Mouse (Mus musculus) lung, postnatal 0 days (tissue): ENCODE results near the gene Grin1. TPM values are rescaled to one million over a fixed set of nuclear protein-coding genes. Genes with fewer than 3 reads are reported as not detected.

Experiments used
- ATAC-seq: fragments of 200-750 bp; cut with Nextera tagmentation; 2 replicates; pipeline ENCODE4 v1.8.0; 2017; ENCODE audit warnings: moderate library complexity
- DNase-seq: peaks from one replicate; pipeline ENCODE4 v3.0.0-alpha.2; 2016; ENCODE audit warnings: low spot score
- H3K27ac ChIP-seq: fragments of 300-500 bp; sonication (generic); 2 replicates; pipeline ENCODE4 v1.5.1; 2014; ENCODE audit warnings: antibody characterized with exemption, mild to moderate bottlenecking, low read length, mixed read lengths
- H3K27me3 ChIP-seq: fragments of 300-500 bp; sonication (generic); replicated peaks from 2 replicates; pipeline ENCODE4 v1.6.1; 2014; ENCODE audit warnings: low read length, mixed read lengths; ENCODE audit not compliant: insufficient read depth
- H3K36me3 ChIP-seq: fragments of 300-500 bp; sonication (generic); 2 replicates; pipeline ENCODE4 v1.6.1; 2014; ENCODE audit warnings: low read length, mixed read lengths; ENCODE audit not compliant: insufficient read depth
- H3K4me1 ChIP-seq: fragments of 300-500 bp; sonication (generic); 2 replicates; pipeline ENCODE4 v1.6.1; 2014; ENCODE audit warnings: antibody characterized with exemption, low read depth, low read length, mixed read lengths; ENCODE audit not compliant: insufficient read depth
- H3K4me2 ChIP-seq: fragments of 300-500 bp; sonication (generic); replicated peaks from 2 replicates; pipeline ENCODE4 v1.6.1; 2014; ENCODE audit warnings: low read depth, mild to moderate bottlenecking, low read length, moderate library complexity, mixed read lengths
- H3K4me3 ChIP-seq: fragments of 300-500 bp; sonication (generic); 2 replicates; pipeline ENCODE4 v1.5.1; 2014; ENCODE audit warnings: low read depth, low read length
- H3K9ac ChIP-seq: fragments of 300-500 bp; sonication (generic); replicated peaks from 2 replicates; pipeline ENCODE4 v1.6.1; 2014; ENCODE audit warnings: low read depth, mild to moderate bottlenecking
- H3K9me3 ChIP-seq: fragments of 300-500 bp; sonication (generic); 2 replicates; pipeline ENCODE4 v1.6.1; 2016; ENCODE audit warnings: low read length, mixed read lengths
- CTCF ChIP-seq: IDR thresholded peaks from 2 replicates; pipeline ENCODE4 v1.5.1; 2016; ENCODE audit warnings: antibody characterized with exemption, mild to moderate bottlenecking
- EP300 ChIP-seq: IDR thresholded peaks from 2 replicates; pipeline ENCODE4 v1.6.1; 2016; ENCODE audit warnings: antibody characterized with exemption, mild to moderate bottlenecking, control low read depth
- WGBS: fragments of 180-500 bp; shearing (Covaris S2); extraction: QIAGEN DNeasy Blood & Tissue Kit; methylation state at CpG from one replicate; pipeline ENCODE4 v1.1.7; 2014; 5-methylcytosine and 5-hydroxymethylcytosine counted together
- polyA plus RNA-seq: library from polyadenylated mRNA; unstranded; fragments of >200 nt; fragmentation: Nextera tagmentation; extraction: Ambion mirVana; gene quantifications from 2 replicates; pipeline ENCODE4 v1.2.1, GENCODE M21; 2015

Gene Grin1
- polyA plus RNA-seq, 1 experiment from 2014 or later: 0.36 TPM

DNA sequence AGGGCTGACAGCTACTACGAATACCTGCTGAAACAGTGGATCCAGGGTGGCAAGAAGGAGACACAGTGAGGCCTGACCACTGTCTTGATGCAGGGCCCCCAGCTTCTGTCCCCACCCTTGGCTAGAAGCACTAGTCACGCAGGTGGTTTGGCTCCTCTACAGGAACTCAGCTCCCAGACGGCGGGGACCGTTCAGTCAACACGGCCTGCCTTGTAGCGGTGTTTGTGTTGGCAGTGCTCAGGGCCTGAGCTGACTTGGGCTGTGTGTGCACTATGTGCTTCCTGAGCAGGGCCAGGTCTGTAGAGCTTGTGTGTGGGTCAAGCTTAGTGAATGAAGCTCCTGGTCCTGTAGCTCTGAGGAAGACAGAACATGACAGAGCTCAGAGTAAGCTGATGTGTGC lies 29.2 kb upstream of the Grin1 start:
- no peaks in the 10 kb centered on the region for H3K4me1 ChIP-seq
- ATAC-seq (no peak), DNase-seq (no peak)
- H3K9ac ChIP-seq: no peak overlapping the region
- WGBS: 85% methylated on average over 7 of the region's 7 CpGs
- H3K36me3 ChIP-seq: peaks cover 50% of the 10 kb centered on the region
- H3K27ac ChIP-seq: no peak overlapping the region
- no peak for TF ChIP-seq CTCF
- no peak for TF ChIP-seq EP300
- no peak overlapping the region for H3K4me2 ChIP-seq
- no peaks in the 10 kb centered on the region for H3K27me3 ChIP-seq
- no peaks in the 10 kb centered on the region for H3K9me3 ChIP-seq
- no peak overlapping the region for H3K4me3 ChIP-seq

DNA sequence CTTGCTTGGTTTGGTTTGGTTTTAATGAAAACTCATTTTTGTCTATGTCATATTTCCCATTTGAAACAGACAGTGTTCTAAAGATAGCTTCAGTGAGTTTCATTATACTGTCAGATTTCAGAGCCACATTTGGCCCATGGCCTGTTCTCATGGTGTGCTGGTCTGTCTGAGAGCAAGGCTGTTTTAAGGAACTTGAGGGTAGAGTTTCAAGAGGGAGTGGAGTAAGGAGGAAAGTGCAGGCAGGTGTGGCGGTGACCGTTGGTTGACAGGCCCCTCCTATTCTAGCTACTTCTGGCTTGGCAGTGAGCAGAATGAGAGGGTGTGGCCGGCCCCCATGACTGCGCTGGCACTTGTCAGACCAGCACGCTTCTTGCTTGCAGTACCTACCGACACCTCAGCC lies 19.3 kb upstream of the Grin1 start:
- no peak overlapping the region for H3K4me3 ChIP-seq
- peaks cover 4% of the 10 kb centered on the region for H3K4me1 ChIP-seq
- no peak for ATAC-seq
- no peak overlapping the region for H3K9ac ChIP-seq
- H3K27me3 ChIP-seq: no peaks in the 10 kb centered on the region
- TF ChIP-seq CTCF (no peak), EP300 (no peak)
- H3K4me2 ChIP-seq: no peak overlapping the region
- WGBS: 84% methylated on average over 6 of the region's 6 CpGs
- H3K9me3 ChIP-seq: no peaks in the 10 kb centered on the region
- no peak for DNase-seq
- H3K36me3 ChIP-seq: peaks cover 19% of the 10 kb centered on the region
- no peak overlapping the region for H3K27ac ChIP-seq

DNA sequence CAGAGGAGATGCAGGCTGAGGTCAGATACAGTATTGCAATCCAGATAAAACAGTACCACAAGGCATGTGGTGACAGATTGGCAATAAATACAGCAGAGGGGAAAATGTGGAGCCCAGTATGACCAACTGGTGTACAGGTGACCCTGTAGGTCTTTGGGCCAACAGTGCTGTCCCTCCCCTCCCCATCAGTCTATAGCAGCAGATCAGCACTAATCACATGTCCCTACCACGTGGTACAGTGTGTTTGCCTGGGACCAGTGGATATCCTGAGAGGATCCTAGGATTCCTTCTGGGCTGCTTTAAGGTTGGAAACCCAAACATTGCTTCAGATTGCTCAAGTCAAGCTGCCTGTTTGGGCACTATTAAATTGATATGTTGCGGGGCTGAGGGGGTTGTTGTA lies 14.6 kb upstream of the Grin1 start:
- TF ChIP-seq EP300 (no peak), CTCF (no peak)

DNA sequence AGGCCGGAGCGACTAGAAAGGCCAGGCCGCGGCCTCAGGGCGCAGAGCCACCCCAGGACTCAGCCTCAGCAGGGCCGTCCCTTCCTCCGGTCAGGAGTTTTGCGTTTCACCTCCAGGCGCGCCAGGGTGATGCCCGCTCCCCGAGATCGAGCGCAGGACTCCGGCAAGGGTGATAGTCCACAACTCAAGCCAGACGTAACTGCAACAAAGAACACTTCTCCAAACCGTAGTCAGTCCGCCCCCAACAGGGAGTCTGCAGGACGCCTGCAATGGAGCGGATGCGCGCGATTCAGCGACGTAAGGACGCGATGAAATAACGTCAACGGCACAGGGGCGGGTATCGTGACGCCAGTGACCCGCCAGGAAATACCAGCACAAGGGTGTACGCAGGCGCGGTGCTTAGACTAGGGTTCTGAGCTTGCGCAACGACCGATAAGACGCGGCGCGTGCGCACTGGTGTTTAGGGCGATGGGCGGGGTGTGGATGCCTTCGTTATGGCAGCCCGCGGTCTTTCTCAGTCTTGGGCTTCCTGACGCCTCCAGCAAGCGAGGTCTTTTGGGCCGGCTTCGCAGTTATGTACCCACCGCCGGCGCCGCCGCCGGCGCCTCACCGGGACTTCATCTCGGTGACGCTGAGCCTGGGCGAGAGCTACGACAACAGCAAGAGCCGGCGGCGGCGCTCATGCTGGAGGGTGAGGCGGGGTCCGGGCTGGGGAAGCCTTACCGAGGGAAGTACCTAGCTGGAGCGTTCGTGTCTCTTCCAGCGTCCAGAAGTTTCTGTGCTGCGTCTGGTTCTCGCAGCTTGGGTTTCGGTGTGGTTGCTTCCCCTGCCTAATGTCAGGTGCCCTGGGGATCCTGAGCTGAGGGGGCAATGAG lies 13.5 kb upstream of the Grin1 start, which contains the start of gene Man1b1:
Gene Man1b1, plus strand, starts transcription at position 53 of the 875 bp plus-strand sequence.
- peak; percentile 69 for TF ChIP-seq CTCF
- no peak for TF ChIP-seq EP300
- peak within 1 kb of the TSS; percentile 91 for H3K4me2 ChIP-seq
- no peaks in the 10 kb centered on the region for H3K27me3 ChIP-seq
- H3K4me3 ChIP-seq: peak within 1 kb of the TSS; percentile 94
- H3K4me1 ChIP-seq: peaks cover 8% of the 10 kb centered on the region
- peak within 1 kb of the TSS; percentile 84 for H3K9ac ChIP-seq
- DNase-seq (peak; percentile 100), ATAC-seq (peak; percentile 99)
- peaks cover 12% of the 10 kb centered on the region for H3K36me3 ChIP-seq
- under 1% methylated on average over 77 of the region's 78 CpGs for WGBS
- H3K27ac ChIP-seq: peak within 1 kb of the TSS; percentile 87
- no peaks in the 10 kb centered on the region for H3K9me3 ChIP-seq

More for the DNA sequence above, 14.6 kb upstream of the Grin1 start:
- ATAC-seq (no peak), DNase-seq (no peak)
- peak overlapping the region; percentile 84 for H3K9ac ChIP-seq
- WGBS: 83% methylated on average over 2 of the region's 2 CpGs
- H3K4me2 ChIP-seq: peak overlapping the region; percentile 91
- H3K27ac ChIP-seq: 0 out of 2 replicates have a peak overlapping the region, but pooled peaks have one; percentile 73
- no peaks in the 10 kb centered on the region for H3K9me3 ChIP-seq
- H3K4me3 ChIP-seq: peak overlapping the region; percentile 94; the same call in 1 of the 2 replicates
- no peaks in the 10 kb centered on the region for H3K27me3 ChIP-seq
- H3K36me3 ChIP-seq: peaks cover 12% of the 10 kb centered on the region
- H3K4me1 ChIP-seq: peaks cover 8% of the 10 kb centered on the region

DNA sequence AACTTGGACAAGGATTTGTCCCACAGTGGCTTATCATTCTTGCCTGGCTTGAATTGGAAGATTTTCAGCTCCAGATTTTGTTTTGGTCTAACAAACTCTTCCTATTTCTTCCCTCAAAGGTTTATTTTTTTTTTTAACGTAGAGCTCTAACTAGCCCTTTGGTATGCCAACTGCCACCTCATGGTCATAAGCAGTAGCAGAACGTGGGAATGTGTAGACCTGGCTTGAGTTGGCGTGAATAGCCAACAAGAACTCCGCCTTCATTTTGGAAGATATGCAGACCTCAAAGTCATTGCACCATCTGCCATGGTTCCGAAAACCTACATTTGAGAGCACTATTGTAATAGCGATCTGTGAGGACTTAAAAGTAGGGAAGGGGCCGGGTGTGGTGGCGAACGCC lies 12.5 kb upstream of the Grin1 start:
- ATAC-seq (no peak), DNase-seq (peak; percentile 17)

DNA sequence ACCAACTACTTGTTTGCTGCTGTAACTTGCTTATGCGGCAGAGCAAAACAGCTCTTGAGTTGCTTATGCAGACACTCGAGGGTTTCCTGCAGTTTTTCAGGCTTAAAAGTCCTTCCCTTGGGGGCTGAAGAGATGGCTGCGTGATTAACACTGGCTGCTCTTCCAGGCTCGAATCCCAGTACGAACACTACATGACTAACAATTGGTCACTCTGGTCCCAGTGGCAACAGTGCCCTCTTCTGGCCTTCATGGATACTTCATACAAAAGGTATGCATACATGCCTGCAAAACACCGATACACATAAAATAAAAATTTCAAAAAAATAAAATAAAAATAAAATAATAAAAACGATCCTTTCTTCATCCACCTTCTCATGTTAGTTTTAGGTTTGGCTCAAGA lies 9.5 kb upstream of the Grin1 start:
- TF ChIP-seq EP300 (no peak), CTCF (peak; percentile 73)
- DNase-seq (peak; percentile 45), ATAC-seq (no peak)
- peaks cover 5% of the 10 kb centered on the region for H3K4me1 ChIP-seq
- H3K27ac ChIP-seq: no peak overlapping the region
- H3K9me3 ChIP-seq: no peaks in the 10 kb centered on the region
- H3K9ac ChIP-seq: no peak overlapping the region
- no peaks in the 10 kb centered on the region for H3K36me3 ChIP-seq
- H3K4me2 ChIP-seq: no peak overlapping the region
- no peaks in the 10 kb centered on the region for H3K27me3 ChIP-seq
- 34% methylated on average over 7 of the region's 7 CpGs for WGBS
- no peak overlapping the region for H3K4me3 ChIP-seq

More for the DNA sequence above, 12.5 kb upstream of the Grin1 start:
- H3K9ac ChIP-seq: 0 out of 2 replicates have a peak overlapping the region, but pooled peaks have one; percentile 84
- no peak overlapping the region for H3K27ac ChIP-seq
- H3K9me3 ChIP-seq: no peaks in the 10 kb centered on the region
- WGBS: 48% methylated on average over 9 of the region's 9 CpGs
- H3K4me1 ChIP-seq: peaks cover 8% of the 10 kb centered on the region
- TF ChIP-seq EP300 (no peak), CTCF (peak; percentile 26)
- peak overlapping the region; percentile 94 for H3K4me3 ChIP-seq
- H3K27me3 ChIP-seq: no peaks in the 10 kb centered on the region
- peaks cover 11% of the 10 kb centered on the region for H3K36me3 ChIP-seq
- H3K4me2 ChIP-seq: peak overlapping the region; percentile 74
